Mouse (Mus musculus): ENCODE measurements around the gene Hist1h2be. TPM values are rescaled to one million over a fixed set of nuclear protein-coding genes. Genes with fewer than 3 reads are reported as not detected.
A peak's percentile ranks its signal among the peaks of the same experiment; 100 is the strongest.
"Not testable (repeated sequence)": the region's sequence is repeated elsewhere in the genome, so short reads cannot be mapped to it uniquely, and the experiment has no call there.

Gene Hist1h2be
- total RNA-seq, 2 experiments from 2014 or later: 7.4 to 7.7 TPM

DNA sequence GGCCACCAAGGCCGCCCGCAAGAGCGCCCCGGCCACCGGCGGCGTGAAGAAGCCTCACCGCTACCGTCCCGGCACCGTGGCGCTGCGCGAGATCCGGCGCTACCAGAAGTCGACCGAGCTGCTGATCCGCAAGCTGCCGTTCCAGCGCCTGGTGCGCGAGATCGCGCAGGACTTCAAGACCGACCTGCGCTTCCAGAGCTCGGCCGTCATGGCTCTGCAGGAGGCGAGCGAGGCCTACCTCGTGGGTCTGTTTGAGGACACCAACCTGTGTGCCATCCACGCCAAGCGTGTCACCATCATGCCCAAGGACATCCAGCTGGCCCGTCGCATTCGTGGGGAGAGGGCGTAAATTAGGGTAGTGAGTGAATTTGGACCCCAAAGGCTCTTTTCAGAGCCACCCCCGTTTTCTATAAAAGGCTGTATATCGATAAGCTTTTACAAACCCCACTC lies 45.0 kb downstream of the Hist1h2be start:
- DNase-seq (ENCODE audit: low spot score in 2 of 2): not testable (repeated sequence)
- intact Hi-C loops (cut with DNase I): loop anchor here (2.0 to 5.0 kb wide), 2 partner anchors 181 to 1859 kb away; partner anchors contain the start of genes Hist1h2ai, Hist1h2bl, Hist1h3h and Hist1h4b

- DNase-seq (ENCODE audit: low spot score in 2 of 2): peak; percentile 75 to 88
- intact Hi-C loops (cut with DNase I): loop anchor here (2.0 to 5.0 kb wide), 2 partner anchors 182 to 1859 kb away; partner anchors contain the start of genes Hist1h2ai, Hist1h2bl, Hist1h3h and Hist1h4b
Observed at GRCm38 (mm10) chr13:23575271-23575851, 45.6 kb downstream of the Hist1h2be start, which contains the start of gene Hist1h3d. Hist1h3d (plus strand) TSS chr13:23575763.

- not testable (repeated sequence) for DNase-seq (ENCODE audit: low spot score in 2 of 2)
- intact Hi-C loops (cut with DNase I): loop anchor here (2.0 to 5.0 kb wide), 2 partner anchors 183 to 1858 kb away; partner anchors contain the start of genes Hist1h2ai, Hist1h2bl, Hist1h3h and Hist1h4b
Observed at GRCm38 (mm10) chr13:23574546-23575170, 46.3 kb downstream of the Hist1h2be start.

- intact Hi-C loops (cut with DNase I): loop anchor here (2.0 kb wide), 1 partner anchor 1857 kb away; the partner anchor contains the start of genes Hist1h2ai, Hist1h2bl and Hist1h3h
- peak; percentile 95 to 99 for DNase-seq (ENCODE audit: low spot score in 2 of 2)
Observed at GRCm38 (mm10) chr13:23573898-23574524, 46.9 kb downstream of the Hist1h2be start, which contains the start of the genes Hist1h2bf and Hist1h2ad. Hist1h2bf (minus strand) TSS chr13:23574196. Hist1h2ad (plus strand) TSS chr13:23574381.

DNA sequence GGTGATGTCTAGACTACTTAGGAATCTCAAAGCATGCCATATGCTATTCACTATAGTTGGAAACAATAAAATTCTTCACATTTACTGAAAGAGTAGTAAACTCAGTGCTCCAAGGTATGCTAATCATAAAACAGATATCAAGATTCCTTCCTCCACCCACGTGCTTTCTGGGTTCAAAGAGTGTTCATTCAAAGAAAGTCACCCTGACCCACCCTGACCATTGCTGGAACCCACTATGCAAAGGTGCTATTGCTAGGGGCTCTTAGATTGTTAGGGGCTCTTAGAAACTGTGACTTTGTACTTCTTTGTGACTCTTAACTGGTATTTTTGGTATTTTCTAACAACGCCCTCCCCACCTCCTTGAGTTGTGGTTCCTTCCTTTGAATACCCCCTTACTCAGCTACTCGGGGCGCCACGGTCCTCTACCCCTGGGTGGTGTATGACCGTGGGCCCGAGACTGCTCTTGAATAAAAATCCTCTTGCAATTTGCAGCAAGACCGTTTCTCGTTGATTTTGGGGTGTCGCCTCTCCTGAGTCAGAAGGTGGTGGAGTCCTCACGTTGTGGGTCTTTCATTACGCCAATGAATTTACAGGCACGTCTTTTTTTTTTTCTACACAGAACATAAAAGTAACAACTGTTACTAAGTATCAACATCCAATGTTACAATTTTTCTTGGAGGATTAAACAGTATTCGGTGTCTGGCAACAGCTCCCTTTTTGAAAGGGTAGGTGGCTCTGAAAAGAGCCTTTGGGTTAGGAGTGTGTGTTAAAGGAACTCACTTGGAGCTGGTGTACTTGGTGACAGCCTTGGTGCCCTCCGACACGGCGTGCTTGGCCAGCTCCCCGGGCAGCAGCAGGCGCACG lies 47.7 kb downstream of the Hist1h2be start:
- DNase-seq (ENCODE audit: low spot score in 2 of 2): not testable (repeated sequence)

GRCm38 (mm10) chr13:23572218-23573033 lies 48.5 kb downstream of the Hist1h2be start:
- no peak for DNase-seq (ENCODE audit: low spot score in 2 of 2)
- intact Hi-C loops (cut with DNase I): no loop called here

More for the DNA sequence above, 47.7 kb downstream of the Hist1h2be start:
- intact Hi-C loops (cut with DNase I): not testable (repeated sequence)

GRCm38 (mm10) chr13:23571504-23572217 lies 49.3 kb downstream of the Hist1h2be start:
- intact Hi-C loops (cut with DNase I); DNase-seq (ENCODE audit: low spot score in 2 of 2): not testable (repeated sequence)

DNA sequence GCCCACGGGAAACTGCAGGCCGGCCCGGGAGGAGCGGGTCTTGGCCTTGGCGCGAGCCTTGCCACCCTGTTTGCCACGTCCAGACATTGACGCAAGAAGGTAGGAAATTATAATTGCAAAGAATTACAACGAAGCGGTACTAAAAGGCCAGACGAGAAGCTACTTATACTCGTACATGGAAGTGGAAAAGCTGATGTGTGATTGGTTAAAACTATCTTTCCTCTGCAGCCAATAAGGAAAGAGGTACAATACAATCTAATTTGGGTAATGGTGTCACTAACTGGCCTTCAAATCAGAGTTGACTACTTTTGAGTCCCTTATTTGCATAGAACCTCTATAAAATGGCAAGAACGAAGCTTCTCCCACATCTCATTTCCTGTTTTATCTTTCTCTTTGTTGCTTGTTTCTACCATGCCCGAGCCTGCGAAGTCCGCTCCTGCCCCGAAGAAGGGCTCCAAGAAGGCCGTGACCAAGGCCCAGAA lies 49.9 kb downstream of the Hist1h2be start, which contains the start of the genes Hist1h2ae and Hist1h2bg:
TSS of gene Hist1h2ae (minus strand) at position 199 of the 482 bp plus-strand sequence.
TSS of gene Hist1h2bg (plus strand) at position 375 of the 482 bp plus-strand sequence.
- intact Hi-C loops (cut with DNase I): no loop called here
- DNase-seq (ENCODE audit: low spot score in 2 of 2): peak; percentile 84 to 96

DNA sequence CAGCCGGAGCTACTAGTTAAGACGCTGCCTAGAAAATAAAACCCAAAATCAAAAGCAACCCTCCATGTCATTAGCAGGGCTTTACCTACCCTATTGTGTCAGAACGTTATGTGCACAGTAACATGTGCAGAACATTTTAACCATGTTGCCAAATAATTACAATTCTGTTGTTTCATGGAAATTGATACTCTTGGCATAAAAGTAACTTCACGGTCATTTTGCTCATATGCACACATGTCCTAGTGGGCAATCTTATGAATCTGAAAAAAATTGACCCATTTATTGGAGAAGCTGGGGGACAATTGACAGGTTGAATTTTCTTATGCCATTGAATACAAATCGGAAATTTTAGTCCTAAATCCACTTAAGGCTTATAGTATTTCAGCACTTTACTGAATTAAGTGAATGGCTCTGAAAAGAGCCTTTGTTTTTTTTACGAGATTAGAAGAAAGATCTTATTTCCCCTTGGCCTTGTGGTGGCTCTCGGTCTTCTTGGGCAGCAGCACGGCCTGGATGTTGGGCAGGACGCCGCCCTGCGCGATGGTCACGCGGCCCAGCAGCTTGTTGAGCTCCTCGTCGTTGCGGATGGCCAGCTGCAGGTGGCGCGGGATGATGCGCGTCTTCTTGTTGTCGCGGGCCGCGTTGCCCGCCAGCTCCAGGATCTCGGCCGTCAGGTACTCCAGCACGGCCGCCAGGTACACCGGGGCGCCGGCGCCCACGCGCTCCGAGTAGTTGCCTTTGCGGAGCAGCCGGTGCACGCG lies 50.5 kb downstream of the Hist1h2be start:
- DNase-seq (ENCODE audit: low spot score in 2 of 2); intact Hi-C loops (cut with DNase I): not testable (repeated sequence)

DNA sequence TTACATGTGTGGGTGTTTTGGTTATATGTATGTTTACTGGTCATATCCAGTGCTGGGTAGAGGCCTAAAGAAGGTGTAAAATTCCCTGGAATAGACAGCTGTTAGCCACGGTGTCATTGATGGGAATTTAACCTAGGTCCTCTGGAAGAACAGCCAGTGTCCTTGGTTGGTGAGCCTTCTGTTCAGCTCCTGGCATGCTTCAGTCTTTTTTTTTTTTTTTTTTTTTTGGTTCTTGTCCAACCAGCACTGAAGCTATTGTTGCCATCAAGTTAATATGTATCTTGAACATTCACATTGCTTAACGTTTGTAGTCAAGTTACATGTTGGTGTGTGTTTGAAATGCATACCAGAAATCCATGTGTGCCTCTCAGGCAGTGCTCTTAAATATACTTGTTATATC lies 56.4 kb downstream of the Hist1h2be start:
- no peak for DNase-seq (ENCODE audit: low spot score in 2 of 2)
- intact Hi-C loops (cut with DNase I): no loop called here

DNA sequence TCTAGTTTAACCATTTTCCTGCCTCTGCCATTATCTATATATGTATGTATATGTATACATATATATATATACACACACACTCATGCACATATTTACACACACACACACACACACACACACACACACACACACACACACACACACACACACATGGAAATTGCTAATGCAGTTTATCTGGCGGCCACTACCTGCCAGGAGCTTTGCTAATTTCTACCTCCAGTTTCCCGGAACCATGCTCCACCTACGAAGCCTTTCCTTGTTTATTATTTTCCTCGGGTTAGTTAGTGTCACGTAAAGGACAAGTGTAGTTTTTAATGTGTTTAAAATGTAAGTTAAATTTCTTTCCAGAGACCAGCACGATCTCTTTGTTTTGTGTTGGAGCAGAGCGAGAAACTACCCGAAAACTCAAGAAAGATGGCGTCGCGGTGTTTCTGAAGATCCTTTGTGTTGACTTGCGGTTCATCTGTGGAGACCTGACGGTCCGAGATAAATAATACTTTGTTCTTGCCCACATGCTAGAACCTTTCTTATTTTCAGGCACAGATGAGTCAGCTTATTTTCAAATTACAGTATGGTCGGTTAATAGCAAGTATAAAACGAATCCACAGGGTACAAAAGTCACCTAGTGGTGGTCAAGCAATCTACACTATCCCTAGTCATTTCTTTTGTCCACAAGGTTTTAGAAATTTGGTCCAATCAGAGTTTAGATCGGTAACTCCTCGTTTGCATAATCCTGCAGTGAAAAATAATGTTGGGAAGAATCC lies 58.0 kb downstream of the Hist1h2be start:
- intact Hi-C loops (cut with DNase I): no loop called here
- peak; percentile 57 to 69 for DNase-seq (ENCODE audit: low spot score in 2 of 2)

DNA sequence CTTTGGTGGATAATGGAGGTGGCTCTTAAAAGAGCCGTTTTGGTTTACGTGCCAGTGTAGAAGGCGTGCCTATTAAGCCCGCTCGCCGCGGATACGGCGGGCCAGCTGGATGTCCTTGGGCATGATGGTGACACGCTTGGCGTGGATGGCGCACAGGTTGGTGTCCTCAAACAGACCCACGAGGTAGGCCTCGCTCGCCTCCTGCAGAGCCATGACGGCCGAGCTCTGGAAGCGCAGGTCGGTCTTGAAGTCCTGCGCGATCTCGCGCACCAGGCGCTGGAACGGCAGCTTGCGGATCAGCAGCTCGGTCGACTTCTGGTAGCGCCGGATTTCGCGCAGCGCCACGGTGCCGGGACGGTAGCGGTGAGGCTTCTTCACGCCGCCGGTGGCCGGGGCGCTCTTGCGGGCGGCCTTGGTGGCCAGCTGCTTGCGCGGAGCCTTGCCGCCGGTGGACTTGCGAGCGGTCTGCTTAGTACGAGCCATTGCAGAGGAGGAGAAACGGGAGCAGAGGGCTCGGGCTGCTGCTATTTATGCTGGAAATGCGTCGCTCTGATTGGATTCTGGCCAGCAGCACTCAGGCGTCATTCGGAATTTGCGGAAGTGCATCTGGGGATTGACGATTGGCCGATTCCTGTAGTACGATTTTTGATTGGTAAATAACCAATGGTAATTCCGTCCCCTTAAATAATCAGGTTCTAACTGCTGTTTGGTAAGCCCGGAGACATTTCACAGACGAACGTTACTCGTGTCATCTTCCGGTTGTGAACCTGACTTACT lies 58.9 kb downstream of the Hist1h2be start, which contains the start of gene Hist1h3e:
TSS of gene Hist1h3e (minus strand) at position 487 of the 777 bp plus-strand sequence.
- peak; percentile 95 to 98 for DNase-seq (ENCODE audit: low spot score in 2 of 2)
- intact Hi-C loops (cut with DNase I): not testable (repeated sequence)

- intact Hi-C loops (cut with DNase I); DNase-seq (ENCODE audit: low spot score in 2 of 2): not testable (repeated sequence)
Observed at GRCm38 (mm10) chr13:23561531-23561882, 59.4 kb downstream of the Hist1h2be start.

- DNase-seq (ENCODE audit: low spot score in 2 of 2); intact Hi-C loops (cut with DNase I): not testable (repeated sequence)
Observed at GRCm38 (mm10) chr13:23560699-23561098, 60.2 kb downstream of the Hist1h2be start.

- intact Hi-C loops (cut with DNase I): no loop called here
- DNase-seq (ENCODE audit: low spot score in 2 of 2): no peak
Observed at GRCm38 (mm10) chr13:23556906-23557305, 64.0 kb downstream of the Hist1h2be start.

All from left cerebral cortex, postnatal 25 days (tissue).